Mouse (Mus musculus) hindlimb bud, embryonic 11.5 days (tissue): Measurements from ENCODE around the gene Il1rapl1.

Experiments used
- DNase-seq: peaks from one replicate; pipeline ENCODE4 v3.0.0-alpha.2; 2012; ENCODE audit warnings: low read depth, low spot score; ENCODE audit errors: extremely low spot score

The Il1rapl1 gene

GRCm38 (mm10) chrX:88115609-88116073, at the start of gene Il1rapl1:
Gene Il1rapl1 (minus strand): TSS chrX:88115645.
- peak; percentile 3 for DNase-seq

GRCm38 (mm10) chrX:88158037-88158436, 42.6 kb upstream of the Il1rapl1 start:
- DNase-seq: no peak

- no peak for DNase-seq
Measured at GRCm38 (mm10) chrX:88125612-88126011, 10.2 kb upstream of the Il1rapl1 start.

- DNase-seq: no peak
Measured at GRCm38 (mm10) chrX:88120070-88120469, 4.6 kb upstream of the Il1rapl1 start.

GRCm38 (mm10) chrX:88117858-88118257, 2.4 kb upstream of the Il1rapl1 start:
- no peak for DNase-seq

GRCm38 (mm10) chrX:88116326-88116725, 881 bp upstream of the Il1rapl1 start:
- DNase-seq: no peak

GRCm38 (mm10) chrX:88113561-88113960, 1.9 kb downstream of the Il1rapl1 start:
- no peak for DNase-seq

- DNase-seq: no peak
Measured at GRCm38 (mm10) chrX:88112254-88112653, 3.2 kb downstream of the Il1rapl1 start.

GRCm38 (mm10) chrX:88109733-88110132, 5.7 kb downstream of the Il1rapl1 start:
- DNase-seq: no peak

- DNase-seq: no peak
Measured at GRCm38 (mm10) chrX:88093936-88094569, 21.4 kb downstream of the Il1rapl1 start.

GRCm38 (mm10) chrX:88089873-88090272, 25.6 kb downstream of the Il1rapl1 start:
- no peak for DNase-seq

GRCm38 (mm10) chrX:88072741-88073419, 42.6 kb downstream of the Il1rapl1 start:
- no peak for DNase-seq

GRCm38 (mm10) chrX:88070368-88070767, 45.1 kb downstream of the Il1rapl1 start:
- no peak for DNase-seq

GRCm38 (mm10) chrX:88043556-88043955, 71.9 kb downstream of the Il1rapl1 start:
- no peak for DNase-seq

GRCm38 (mm10) chrX:88038984-88039383, 76.5 kb downstream of the Il1rapl1 start:
- DNase-seq: no peak

- DNase-seq: no peak
Measured at GRCm38 (mm10) chrX:87897172-87897571, 218.3 kb downstream of the Il1rapl1 start.

- DNase-seq: no peak
Measured at GRCm38 (mm10) chrX:87891916-87892315, 223.5 kb downstream of the Il1rapl1 start.

- DNase-seq: no peak
Measured at GRCm38 (mm10) chrX:87854107-87854506, 261.3 kb downstream of the Il1rapl1 start.

- no peak for DNase-seq
Measured at GRCm38 (mm10) chrX:87813884-87814283, 301.6 kb downstream of the Il1rapl1 start.

- no peak for DNase-seq
Measured at GRCm38 (mm10) chrX:87807717-87808116, 307.7 kb downstream of the Il1rapl1 start.

GRCm38 (mm10) chrX:87793011-87793410, 322.4 kb downstream of the Il1rapl1 start:
- DNase-seq: no peak

GRCm38 (mm10) chrX:87710589-87710988, 404.9 kb downstream of the Il1rapl1 start:
- DNase-seq: no peak
